29 mouse cellular contexts compared by ENCODE assay signal in genomic region chr8:74822288-74822687, GRCm38 (mm10). TPM values are rescaled to one million over a fixed set of nuclear protein-coding genes. Genes with fewer than 3 reads are reported as not detected.
DNase-seq lines count a peak whose midpoint lies in the region; TF ChIP-seq lines count a peak whose summit lies in the region.
"Had no signal": no experiment of that assay in that cellular context is flagged by ENCODE, and none has a peak within 500 bp of the region (broad histone marks: within the 10 kb centered on the region; RNA-seq: fewer than 3 reads in every experiment).

No protein-coding gene starts in this region.

- H3K4me1 ChIP-seq in ES-Bruce4 (ENCODE audit: control insufficient read depth, insufficient read depth, low read length), result peaks cover 3% of the 10 kb centered on the region
- H3K4me1 ChIP-seq: embryonic facial prominence, embryonic 13.5 days; forebrain, embryonic 12.5 days; forebrain, embryonic 15.5 days; heart, embryonic 13.5 days had no signal

- no peaks in the 10 kb centered on the region for H3K36me3 ChIP-seq in ES-Bruce4 (ENCODE audit: control insufficient read depth, insufficient read depth, low read length, poor library complexity, severe bottlenecking)
- H3K36me3 ChIP-seq: embryonic facial prominence, embryonic 10.5 days; embryonic facial prominence, embryonic 13.5 days; forebrain, embryonic 12.5 days; forebrain, embryonic 15.5 days; heart, embryonic 10.5 days; heart, embryonic 13.5 days had no signal

- peak; percentile 54; the same call in 1 of the 2 replicates for TF ChIP-seq EP300 in ES-Bruce4 (IDR thresholded peaks at IDR 0.05; ENCODE audit: insufficient read depth, low read depth, low read length)

- no peaks in the 10 kb centered on the region for H3K27me3 ChIP-seq in ES-Bruce4 (ENCODE audit: control insufficient read depth, insufficient read depth, low read length, poor library complexity, severe bottlenecking)
- H3K27me3 ChIP-seq: embryonic facial prominence, embryonic 13.5 days; forebrain, embryonic 12.5 days; forebrain, embryonic 15.5 days; heart, embryonic 13.5 days had no signal

- H3K4me3 ChIP-seq in ES-Bruce4 (ENCODE audit: low read depth, low read length), result no peak overlapping the region
- H3K4me3 ChIP-seq: embryonic facial prominence, embryonic 10.5 days; embryonic facial prominence, embryonic 13.5 days; erythroblast, embryonic 14.5 days; forebrain, embryonic 12.5 days; forebrain, embryonic 15.5 days; heart, adult 2 months; heart, embryonic 10.5 days; heart, embryonic 13.5 days had no signal

- peak overlapping the region; percentile 44; the same call in 1 of the 2 replicates for H3K27ac ChIP-seq in ES-Bruce4 (ENCODE audit: insufficient read depth, low read length)
- H3K27ac ChIP-seq: embryonic facial prominence, embryonic 10.5 days; embryonic facial prominence, embryonic 13.5 days; forebrain, embryonic 12.5 days; forebrain, embryonic 15.5 days; heart, adult 2 months; heart, embryonic 10.5 days; heart, embryonic 13.5 days; hindbrain, embryonic 14.5 days; hindbrain, postnatal 0 days had no signal

- DNase-seq in embryo, embryonic 10.5 days (ENCODE audit: low spot score), result peak; percentile 9
- no peak for DNase-seq in embryo, embryonic 9.5 days (ENCODE audit: extremely low spot score)
- peak; percentile 97 for DNase-seq in R1 (ENCODE audit: low read depth, low spot score)
- DNase-seq in gastrocnemius, postnatal 10 days, result no peak
- no peak for DNase-seq in adrenal gland, postnatal 4 days (ENCODE audit: low spot score in 2 of 2)
- DNase-seq: adrenal gland, adult 8-10 months; adrenal gland, postnatal 25 days; cerebellum, adult 18-20 months; cerebellum, adult 9-10 months; cerebellum, postnatal 14 days; gastrocnemius, postnatal 36 days; heart, adult 2 months; heart, postnatal 14 days; heart, postnatal 4 days; kidney, adult 11 months had no signal

- TF ChIP-seq CTCF in ES-Bruce4 (IDR thresholded peaks at IDR 0.05; ENCODE audit: low read depth, low read length), result no peak

- H3K9me3 ChIP-seq in ES-Bruce4 (replicated peaks; ENCODE audit: control insufficient read depth, insufficient read depth, low read length, poor library complexity, severe bottlenecking), result 0 out of 2 replicates have a peak, but pooled peaks cover 4% of the 10 kb centered on the region
- H3K9me3 ChIP-seq: embryonic facial prominence, embryonic 10.5 days; embryonic facial prominence, embryonic 13.5 days; forebrain, embryonic 12.5 days; forebrain, embryonic 15.5 days; heart, embryonic 10.5 days; heart, embryonic 13.5 days had no signal

- no peak overlapping the region for H3K9ac ChIP-seq in ES-Bruce4 (ENCODE audit: low read depth, poor library complexity, severe bottlenecking)
- H3K9ac ChIP-seq: embryonic facial prominence, embryonic 13.5 days; forebrain, embryonic 12.5 days; forebrain, embryonic 15.5 days; heart, embryonic 13.5 days; hindbrain, embryonic 14.5 days had no signal

- TF ChIP-seq POLR2A in ES-Bruce4 (IDR thresholded peaks at IDR 0.05; ENCODE audit: insufficient read depth, low read length), result no peak

RNA-seq across cellular contexts. Expression of gene Isx, which starts 50.7 kb away (rescaled TPM):
- not detected in 2 replicates for polyA plus RNA-seq in ES-Bruce4 (2011; ENCODE audit: insufficient read depth, insufficient read length, low read depth, missing spikeins)
- total RNA-seq in gastrocnemius, postnatal 10 days (2021), result not detected
- under 1 TPM; 0.28 to 0.36 TPM for total RNA-seq in adrenal gland, postnatal 4 days (2021)
- total RNA-seq: adrenal gland, adult 8-10 months; adrenal gland, postnatal 25 days; gastrocnemius, adult 8-10 months; gastrocnemius, postnatal 36 days; granulocyte monocyte progenitor cell, adult 5-6 weeks; hindbrain, postnatal 0 days had no signal
- polyA plus RNA-seq: activated CD4-positive, CD25-positive, alpha-beta regulatory T cell, adult 4 months; embryonic facial prominence, embryonic 10.5 days; embryonic facial prominence, embryonic 13.5 days; erythroblast, embryonic 14.5 days; forebrain, embryonic 12.5 days; forebrain, embryonic 15.5 days; heart, embryonic 13.5 days; hindbrain, embryonic 11.5 days; hindbrain, embryonic 14.5 days; hindbrain, postnatal 0 days had no signal

Comparison
In these comparisons a context has a peak if more than half of its experiments do, and no peak if none do; other contexts are left out.
1. DNase-seq: peak in embryo, embryonic 10.5 days (single experiment) and R1 (single experiment); none in embryo, embryonic 9.5 days (single experiment), gastrocnemius, postnatal 10 days (single experiment) and adrenal gland, postnatal 4 days (0 of 2).